Mouse (Mus musculus) layer of hippocampus, postnatal 25 days (tissue): ENCODE measurements around the gene Gm14190. TPM values are rescaled to one million over a fixed set of nuclear protein-coding genes. Genes with fewer than 3 reads are reported as not detected.
"Not testable (repeated sequence)": the region's sequence is repeated elsewhere in the genome, so short reads cannot be mapped to it uniquely, and the experiment has no call there.

ENCODE experiments used
- DNase-seq, 2 experiments: peaks; one replicate each; pipeline ENCODE4 v3.0.0; 2022; ENCODE audit warnings: mixed read lengths in 2 of 2, low spot score in 1 of 2; ENCODE audit errors: extremely low spot score in 1 of 2
- total RNA-seq, 2 experiments: library from RNA; stranded (reverse); gene quantifications; 2 replicates each; pipeline ENCODE4 v1.2.3; 2021

Gene Gm14190
- not detected for total RNA-seq

DNA sequence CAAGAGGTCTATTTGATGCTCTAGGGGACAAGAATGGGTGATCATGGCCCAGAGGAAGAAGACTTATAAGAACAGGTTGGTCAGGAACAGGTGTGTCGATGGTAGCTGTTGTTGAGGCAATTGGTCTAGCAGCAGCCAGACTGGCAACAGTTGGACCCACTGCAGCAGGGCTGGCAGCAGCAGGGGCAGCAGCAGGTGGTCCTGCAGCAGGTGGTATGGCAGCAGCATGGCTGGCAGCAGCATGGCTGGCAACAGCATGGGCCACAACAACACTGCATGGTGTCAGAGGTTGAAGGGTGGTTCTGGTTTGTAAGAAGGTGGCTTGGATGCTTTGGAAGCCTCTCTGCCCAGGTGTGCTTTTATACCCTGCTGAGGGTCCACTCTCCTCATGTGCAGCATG, at the start of gene Gm14190:
TSS of gene Gm14190 (minus strand) at position 278 of the 400 bp plus-strand sequence.
- DNase-seq: no peak

DNA sequence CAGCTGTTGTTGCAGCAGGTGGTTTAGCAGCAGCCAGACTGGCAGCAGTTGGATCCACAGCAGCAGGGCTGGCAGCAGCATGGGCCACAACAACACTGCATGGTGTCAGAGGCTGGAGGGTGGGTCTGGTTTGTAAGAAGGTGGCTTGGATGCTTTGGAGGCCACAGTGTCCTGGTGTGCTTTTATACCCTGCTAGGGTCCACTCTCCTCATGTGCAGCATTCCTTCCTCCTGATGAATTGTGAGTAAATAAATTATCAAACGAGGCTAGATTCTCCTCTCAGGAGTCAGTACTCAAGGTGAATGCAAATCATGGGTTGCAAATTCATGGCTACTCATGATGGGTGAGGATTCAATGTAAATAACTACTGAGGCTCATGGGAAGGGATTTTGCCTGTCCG, 43.6 kb upstream of the Gm14190 start, which contains the start of gene Gm14180:
TSS of gene Gm14180 (minus strand) at position 101 of the 400 bp plus-strand sequence.
- DNase-seq: no peak

DNA sequence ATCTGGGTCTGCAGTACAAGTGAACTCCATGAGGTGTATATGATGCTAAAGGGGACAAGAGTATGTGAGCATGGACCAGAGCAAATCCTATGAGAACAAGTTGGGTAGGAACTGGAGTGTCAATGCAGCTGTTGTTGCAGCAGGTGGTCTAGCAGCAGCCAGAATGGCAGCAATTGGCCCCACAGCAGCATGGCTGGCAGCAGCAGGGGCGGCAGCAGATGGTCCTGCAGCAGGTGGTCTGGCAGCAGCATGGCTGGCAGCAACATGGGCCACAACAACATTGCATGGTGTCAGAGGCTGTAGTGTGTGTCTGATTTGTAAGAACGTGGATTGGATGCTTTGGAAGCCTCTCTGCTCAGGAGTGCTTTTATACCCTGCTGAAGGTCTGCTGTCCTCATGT, 33.5 kb upstream of the Gm14190 start:
- DNase-seq: no peak

DNA sequence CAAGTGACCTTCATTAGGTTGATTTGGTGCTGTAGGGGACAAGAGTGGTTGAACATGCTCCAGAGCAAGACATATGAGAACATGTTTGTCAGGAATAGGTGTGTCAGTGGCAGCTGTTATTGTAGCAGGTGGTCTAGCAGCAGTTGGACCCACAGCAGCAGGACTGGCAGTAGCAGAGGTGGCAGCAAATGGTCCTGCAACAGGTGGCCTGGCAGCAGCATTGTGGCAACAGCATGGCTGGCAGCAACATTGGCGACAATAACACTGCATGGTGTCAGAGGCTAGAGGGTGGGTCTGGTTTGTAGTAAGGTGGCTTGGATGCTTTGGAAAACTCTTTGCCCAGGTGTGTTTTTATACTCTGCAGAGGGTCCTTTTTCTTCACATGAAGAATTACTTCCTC, 28.2 kb upstream of the Gm14190 start:
- no peak for DNase-seq

GRCm38 (mm10) chr11:99685235-99685634, 5.3 kb downstream of the Gm14190 start:
- not testable (repeated sequence) for DNase-seq

DNA sequence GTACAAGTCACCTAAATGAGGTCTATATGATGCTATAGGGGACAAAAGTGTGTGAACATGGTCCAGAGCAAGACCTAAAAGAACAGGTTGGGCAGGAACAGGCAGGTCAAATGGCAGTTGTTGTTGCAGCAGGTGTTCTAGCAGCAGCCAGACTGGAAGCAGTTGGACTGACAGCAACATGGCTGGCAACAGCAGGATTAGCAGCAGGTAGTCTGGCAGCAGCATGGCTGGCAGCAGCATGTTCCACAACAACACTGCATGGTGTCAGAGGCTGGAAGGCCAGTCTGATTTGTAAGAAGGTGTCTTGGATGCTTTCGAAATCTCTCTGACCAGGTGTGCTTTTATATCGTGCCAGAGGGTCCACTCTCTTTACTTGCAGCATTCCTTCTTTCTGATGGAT, 7.1 kb downstream of the Gm14190 start:
- no peak for DNase-seq

GRCm38 (mm10) chr11:99665860-99666259, 24.7 kb downstream of the Gm14190 start, which contains the start of gene Krtap4-6:
Krtap4-6 (minus strand) TSS chr11:99665960.
- no peak for DNase-seq

GRCm38 (mm10) chr11:99662802-99663201, 27.7 kb downstream of the Gm14190 start:
- no peak for DNase-seq

GRCm38 (mm10) chr11:99659256-99659655, 31.3 kb downstream of the Gm14190 start:
- no peak for DNase-seq

- DNase-seq: not testable (repeated sequence)
Observed at GRCm38 (mm10) chr11:99658467-99659010, 32.0 kb downstream of the Gm14190 start, which contains the start of gene Gm11563. Gm11563 (minus strand) TSS chr11:99658960.

- DNase-seq: no peak
Observed at GRCm38 (mm10) chr11:99657051-99657450, 33.5 kb downstream of the Gm14190 start.

DNA sequence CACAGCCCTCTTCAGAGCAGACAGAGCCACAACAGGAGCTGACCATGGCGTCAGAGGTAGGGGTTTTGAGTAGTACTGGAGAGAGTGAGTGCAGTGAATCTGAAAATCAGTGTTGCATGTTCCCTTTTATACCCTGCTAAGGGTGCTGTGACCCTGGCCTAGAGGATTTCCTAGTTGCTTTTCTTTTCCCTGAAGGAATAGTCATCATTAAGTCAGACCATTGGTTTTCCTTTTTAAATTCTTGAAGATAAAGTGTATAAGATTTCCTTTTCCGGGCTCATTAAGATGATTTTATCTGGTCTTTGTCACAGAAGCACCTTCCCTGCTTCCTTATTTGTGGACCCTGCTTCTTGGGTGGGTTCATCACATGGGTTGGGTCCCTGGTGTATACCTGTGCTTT, 40.4 kb downstream of the Gm14190 start, which contains the start of gene Gm11555:
TSS of gene Gm11555 (minus strand) at position 101 of the 400 bp plus-strand sequence.
- DNase-seq: no peak

- DNase-seq: no peak
Observed at GRCm38 (mm10) chr11:99646444-99646843, 44.1 kb downstream of the Gm14190 start.

- DNase-seq: no peak
Observed at GRCm38 (mm10) chr11:99644351-99644750, 46.2 kb downstream of the Gm14190 start.

- DNase-seq: not testable (repeated sequence)
Observed at GRCm38 (mm10) chr11:99643635-99644139, 46.9 kb downstream of the Gm14190 start, which contains the start of gene Krtap4-7. Krtap4-7 (minus strand) TSS chr11:99644089.

GRCm38 (mm10) chr11:99640926-99641325, 49.6 kb downstream of the Gm14190 start:
- DNase-seq: no peak

Other genes starting within 250 kb of the Gm14190 start
- gene Krt23, start 197.6 kb downstream of the Gm14190 start, total RNA-seq: not detected
- not detected for gene Krt39, start 169.4 kb downstream of the Gm14190 start, total RNA-seq
- not detected for gene Krt40, start 147.6 kb downstream of the Gm14190 start, total RNA-seq
- gene Krtap3-3, start 139.9 kb downstream of the Gm14190 start, total RNA-seq: not detected
- not detected for gene Krtap3-2, start 133.9 kb downstream of the Gm14190 start, total RNA-seq
- gene Gm11939, start 131.3 kb downstream of the Gm14190 start, total RNA-seq: not detected
- gene Krtap3-1, start 124.1 kb downstream of the Gm14190 start, total RNA-seq: not detected
- gene Krtap1-5, start 109.7 kb downstream of the Gm14190 start, total RNA-seq: not detected
- gene Krtap1-4, start 107.1 kb downstream of the Gm14190 start, total RNA-seq: not detected
- gene Krtap1-3, start 99.4 kb downstream of the Gm14190 start, total RNA-seq: not detected
- not detected for gene Krtap9-3, start 92.6 kb downstream of the Gm14190 start, total RNA-seq
- gene Gm11938, start 87.4 kb downstream of the Gm14190 start, total RNA-seq: not detected
- gene Gm11937, start 80.6 kb downstream of the Gm14190 start, total RNA-seq: not detected
- gene Krtap2-4, start 75.9 kb downstream of the Gm14190 start, total RNA-seq: not detected
- gene Gm11562, start 70.3 kb downstream of the Gm14190 start, total RNA-seq: not detected
- gene Krtap4-1, start 62.5 kb downstream of the Gm14190 start, total RNA-seq: not detected
- not detected for gene Krtap4-2, start 55.7 kb downstream of the Gm14190 start, total RNA-seq
- gene Krtap4-7, start 46.7 kb downstream of the Gm14190 start, total RNA-seq: not detected
- gene Gm11555, start 40.5 kb downstream of the Gm14190 start, total RNA-seq: not detected
- gene Gm11563, start 31.8 kb downstream of the Gm14190 start, total RNA-seq: not detected
- gene Krtap4-6, start 24.8 kb downstream of the Gm14190 start, total RNA-seq: not detected
- gene Gm14180, start 43.5 kb upstream of the Gm14190 start, total RNA-seq: not detected
- gene Gm11595, start 82.2 kb upstream of the Gm14190 start, total RNA-seq: not detected
- not detected for gene Krtap4-8, start 90.0 kb upstream of the Gm14190 start, total RNA-seq
- not detected for gene Krtap4-9, start 94.5 kb upstream of the Gm14190 start, total RNA-seq
- gene Gm11596, start 102.7 kb upstream of the Gm14190 start, total RNA-seq: not detected
- gene Gm11569, start 108.2 kb upstream of the Gm14190 start, total RNA-seq: not detected
- not detected for gene Gm11554, start 113.7 kb upstream of the Gm14190 start, total RNA-seq
- not detected for gene Krtap4-13, start 119.2 kb upstream of the Gm14190 start, total RNA-seq
- gene Gm11564, start 124.9 kb upstream of the Gm14190 start, total RNA-seq: not detected
- not detected for gene 2300003K06Rik, start 147.3 kb upstream of the Gm14190 start, total RNA-seq
- not detected for gene Krtap4-16, start 160.9 kb upstream of the Gm14190 start, total RNA-seq
- not detected for gene Gm11568, start 167.2 kb upstream of the Gm14190 start, total RNA-seq
- not detected for gene Gm11559, start 173.7 kb upstream of the Gm14190 start, total RNA-seq
- not detected for gene Krtap9-1, start 182.6 kb upstream of the Gm14190 start, total RNA-seq
- not detected for gene Gm11567, start 188.4 kb upstream of the Gm14190 start, total RNA-seq
- gene Krtap31-1, start 217.2 kb upstream of the Gm14190 start, total RNA-seq: not detected
- not detected for gene Gm11565, start 224.0 kb upstream of the Gm14190 start, total RNA-seq
- not detected for gene Krtap31-2, start 245.6 kb upstream of the Gm14190 start, total RNA-seq